Mouse (Mus musculus) heart, embryonic 11.5 days (tissue): ENCODE results near the gene AC109138.7. TPM values are rescaled to one million over a fixed set of nuclear protein-coding genes. Genes with fewer than 3 reads are reported as not detected.

ENCODE experiments used
- ATAC-seq: fragments of 200-750 bp; cut with Nextera tagmentation; replicated peaks from 2 replicates; pipeline ENCODE4 v1.8.0; 2017; ENCODE audit warnings: moderate library complexity; ENCODE audit not compliant: insufficient number of reproducible peaks, low FRiP score, low TSS enrichment
- H3K27ac ChIP-seq: fragments of 300-500 bp; sonication (generic); 2 replicates; pipeline ENCODE4 v1.5.1; 2014; ENCODE audit warnings: mild to moderate bottlenecking, low read depth, low read length
- H3K27me3 ChIP-seq: fragments of 300-500 bp; sonication (generic); 2 replicates; pipeline ENCODE4 v1.6.1; 2014; ENCODE audit warnings: mild to moderate bottlenecking, low read length, mixed read lengths; ENCODE audit not compliant: control insufficient read depth, insufficient read depth
- H3K36me3 ChIP-seq: fragments of 300-500 bp; sonication (generic); 2 replicates; pipeline ENCODE4 v1.6.1; 2014; ENCODE audit warnings: mild to moderate bottlenecking, low read length, moderate library complexity, mixed read lengths; ENCODE audit not compliant: control insufficient read depth, insufficient read depth
- H3K4me1 ChIP-seq: fragments of 300-500 bp; sonication (generic); 2 replicates; pipeline ENCODE4 v1.6.1; 2014; ENCODE audit warnings: low read length; ENCODE audit not compliant: control insufficient read depth, insufficient read depth
- H3K4me2 ChIP-seq: fragments of 300-500 bp; sonication (generic); 2 replicates; pipeline ENCODE4 v1.6.1; 2014; ENCODE audit warnings: mild to moderate bottlenecking, moderate library complexity
- H3K4me3 ChIP-seq: fragments of 300-500 bp; sonication (generic); 2 replicates; pipeline ENCODE4 v1.5.1; 2014; ENCODE audit warnings: low read depth, low read length
- H3K9ac ChIP-seq: fragments of 300-500 bp; sonication (generic); 2 replicates; pipeline ENCODE4 v1.6.1; 2014; ENCODE audit warnings: mild to moderate bottlenecking, low read depth, low read length, moderate library complexity
- H3K9me3 ChIP-seq: fragments of 300-500 bp; sonication (generic); replicated peaks from 2 replicates; pipeline ENCODE4 v1.6.1; 2016; ENCODE audit warnings: low read length; ENCODE audit not compliant: control insufficient read depth
- WGBS: fragments of 180-500 bp; shearing (Covaris S2); extraction: QIAGEN DNeasy Blood & Tissue Kit; methylation state at CpG from one replicate; pipeline ENCODE4 v1.1.7; 2014; ENCODE audit not compliant: insufficient replicate concordance; 5-methylcytosine and 5-hydroxymethylcytosine counted together
- polyA plus RNA-seq: library from polyadenylated mRNA; unstranded; fragments of >200 nt; fragmentation: Nextera tagmentation; extraction: Ambion mirVana; gene quantifications from 2 replicates; pipeline ENCODE4 v1.2.1, GENCODE M21; 2014

AC109138.7 gene
- polyA plus RNA-seq, 1 experiment from 2014 or later, result not detected

GRCm38 (mm10) chr19:4208563-4208962 lies 5.6 kb upstream of the AC109138.7 start:
- Histone ChIP-seq H3K27ac (no peak overlapping the region), H3K4me3 (no peak overlapping the region), H3K27me3 (peaks cover 37% of the 10 kb centered on the region), H3K4me1 (peaks cover 12% of the 10 kb centered on the region), H3K9ac (no peak overlapping the region), H3K36me3 (no peaks in the 10 kb centered on the region), H3K4me2 (no peak overlapping the region), H3K9me3 (no peaks in the 10 kb centered on the region)
- WGBS, result 69% methylated on average over 5 of the region's 5 CpGs
- ATAC-seq, result no peak

- 27% methylated on average over 4 of the region's 4 CpGs for WGBS
- no peaks in the 10 kb centered on the region for H3K36me3 ChIP-seq
- H3K4me2 ChIP-seq, result no peak overlapping the region
- peaks cover 34% of the 10 kb centered on the region for H3K4me1 ChIP-seq
- no peaks in the 10 kb centered on the region for H3K9me3 ChIP-seq
- no peak overlapping the region for H3K9ac ChIP-seq
- H3K27ac ChIP-seq, result no peak overlapping the region
- no peak for ATAC-seq
- H3K4me3 ChIP-seq, result no peak overlapping the region
- H3K27me3 ChIP-seq, result peaks cover 62% of the 10 kb centered on the region
Measured at GRCm38 (mm10) chr19:4211891-4212588, 2.1 kb upstream of the AC109138.7 start.

GRCm38 (mm10) chr19:4213524-4213974 lies 608 bp upstream of the AC109138.7 start:
- H3K27me3 ChIP-seq, result peaks cover 69% of the 10 kb centered on the region
- peaks cover 35% of the 10 kb centered on the region for H3K4me1 ChIP-seq
- peak overlapping the region; percentile 67; the same call in 1 of the 2 replicates for H3K4me3 ChIP-seq
- no peak for ATAC-seq
- 6% methylated on average over 9 of the region's 9 CpGs for WGBS
- H3K36me3 ChIP-seq, result no peaks in the 10 kb centered on the region
- H3K9me3 ChIP-seq, result no peaks in the 10 kb centered on the region
- H3K4me2 ChIP-seq, result peak overlapping the region; percentile 100
- no peak overlapping the region for H3K27ac ChIP-seq
- no peak overlapping the region; the same call in 1 of the 2 replicates for H3K9ac ChIP-seq

GRCm38 (mm10) chr19:4214771-4215450 lies 754 bp downstream of the AC109138.7 start:
- Histone ChIP-seq H3K4me1 (peaks cover 39% of the 10 kb centered on the region), H3K4me3 (peak overlapping the region; percentile 67), H3K36me3 (no peaks in the 10 kb centered on the region), H3K27me3 (peaks cover 65% of the 10 kb centered on the region), H3K4me2 (peak overlapping the region; percentile 100), H3K9ac (peak overlapping the region; percentile 78), H3K9me3 (no peaks in the 10 kb centered on the region), H3K27ac (peak overlapping the region; percentile 73)
- ATAC-seq, result peak; percentile 7; the same call in 1 of the 2 replicates
- WGBS, result 0% methylated on average over 43 of the region's 81 CpGs

- H3K9me3 ChIP-seq, result no peaks in the 10 kb centered on the region
Measured at GRCm38 (mm10) chr19:4215451-4215840, 1.3 kb downstream of the AC109138.7 start.

GRCm38 (mm10) chr19:4216041-4216685 lies 2.0 kb downstream of the AC109138.7 start:
- H3K27ac ChIP-seq, result no peak overlapping the region
- H3K9me3 ChIP-seq, result no peaks in the 10 kb centered on the region
- WGBS, result 16% methylated on average over 14 of the region's 14 CpGs
- ATAC-seq, result no peak
- peak overlapping the region; percentile 6 for H3K4me3 ChIP-seq
- H3K4me1 ChIP-seq, result peaks cover 51% of the 10 kb centered on the region
- peak overlapping the region; percentile 49 for H3K4me2 ChIP-seq
- H3K27me3 ChIP-seq, result peaks cover 60% of the 10 kb centered on the region
- H3K9ac ChIP-seq, result peak overlapping the region; percentile 47; the same call in 1 of the 2 replicates
- H3K36me3 ChIP-seq, result no peaks in the 10 kb centered on the region

More at GRCm38 (mm10) chr19:4215451-4215840, 1.3 kb downstream of the AC109138.7 start:
- Histone ChIP-seq H3K4me3 (peak overlapping the region; percentile 67), H3K27me3 (peaks cover 64% of the 10 kb centered on the region), H3K4me1 (peaks cover 44% of the 10 kb centered on the region), H3K4me2 (peak overlapping the region; percentile 100), H3K36me3 (no peaks in the 10 kb centered on the region), H3K9ac (peak overlapping the region; percentile 78; the same call in 1 of the 2 replicates), H3K27ac (peak overlapping the region; percentile 73; the same call in 1 of the 2 replicates)
- 1% methylated on average over 21 of the region's 21 CpGs for WGBS
- ATAC-seq, result no peak

- Histone ChIP-seq H3K9ac (no peak overlapping the region; the same call in 1 of the 2 replicates), H3K4me3 (no peak overlapping the region), H3K36me3 (no peaks in the 10 kb centered on the region), H3K4me2 (peak overlapping the region; percentile 20; the same call in 1 of the 2 replicates), H3K27ac (no peak overlapping the region), H3K27me3 (peaks cover 58% of the 10 kb centered on the region), H3K4me1 (peaks cover 60% of the 10 kb centered on the region), H3K9me3 (no peaks in the 10 kb centered on the region)
- no peak for ATAC-seq
- 14% methylated on average over 5 of the region's 5 CpGs for WGBS
Measured at GRCm38 (mm10) chr19:4217140-4217539, 3.0 kb downstream of the AC109138.7 start.

- H3K4me1 ChIP-seq, result peaks cover 57% of the 10 kb centered on the region
- H3K4me3 ChIP-seq, result no peak overlapping the region
- H3K36me3 ChIP-seq, result no peaks in the 10 kb centered on the region
- no peaks in the 10 kb centered on the region for H3K9me3 ChIP-seq
- no peak for ATAC-seq
- WGBS, result 50% methylated on average over 3 of the region's 3 CpGs
- H3K27ac ChIP-seq, result no peak overlapping the region
- no peak overlapping the region for H3K4me2 ChIP-seq
- H3K9ac ChIP-seq, result no peak overlapping the region
- peaks cover 56% of the 10 kb centered on the region for H3K27me3 ChIP-seq
Measured at GRCm38 (mm10) chr19:4217855-4218254, 3.7 kb downstream of the AC109138.7 start.
